Mouse (Mus musculus): Measurements from ENCODE around the gene Vps35l. TPM values are rescaled to one million over a fixed set of nuclear protein-coding genes. Genes with fewer than 3 reads are reported as not detected.

The Vps35l gene
- polyA plus RNA-seq, 1 experiment from 2014 or later: 73.7 TPM

DNA sequence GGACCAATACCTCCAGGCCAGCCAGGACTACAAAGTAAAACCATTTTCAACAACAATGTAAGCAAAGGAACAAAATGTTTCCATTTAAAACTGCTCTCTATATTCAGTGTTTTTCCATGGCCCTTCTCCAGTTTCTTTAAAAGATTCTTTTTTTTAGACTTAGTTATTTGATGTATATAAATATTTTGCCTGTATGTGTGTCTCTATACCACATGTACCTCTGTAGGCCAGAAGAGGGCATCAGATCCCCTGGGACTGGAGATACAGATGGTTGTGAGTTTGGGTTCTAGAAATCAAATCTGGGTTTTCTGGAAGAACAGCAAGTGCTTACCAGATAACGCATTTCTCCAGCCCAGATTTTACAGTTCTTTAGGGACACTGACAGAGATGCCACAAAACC is 1.3 kb upstream of the Vps35l start:
- Histone ChIP-seq H3K4me1 (replicated peaks) (peaks cover 9% of the 10 kb centered on the region), H3K27me3 (no peaks in the 10 kb centered on the region), H3K9me3 (no peaks in the 10 kb centered on the region), H3K36me3 (peaks cover 22% of the 10 kb centered on the region; the same call in 1 of the 2 replicates), H3K4me2 (no peak overlapping the region), H3K9ac (replicated peaks) (no peak overlapping the region), H3K4me3 (replicated peaks) (no peak overlapping the region), H3K27ac (no peak overlapping the region)
- WGBS: 81% methylated on average over 1 of the region's 1 CpGs
- ATAC-seq (ENCODE audit: insufficient number of reproducible peaks, insufficient read depth, low FRiP score, low TSS enrichment, low read depth): no peak

DNA sequence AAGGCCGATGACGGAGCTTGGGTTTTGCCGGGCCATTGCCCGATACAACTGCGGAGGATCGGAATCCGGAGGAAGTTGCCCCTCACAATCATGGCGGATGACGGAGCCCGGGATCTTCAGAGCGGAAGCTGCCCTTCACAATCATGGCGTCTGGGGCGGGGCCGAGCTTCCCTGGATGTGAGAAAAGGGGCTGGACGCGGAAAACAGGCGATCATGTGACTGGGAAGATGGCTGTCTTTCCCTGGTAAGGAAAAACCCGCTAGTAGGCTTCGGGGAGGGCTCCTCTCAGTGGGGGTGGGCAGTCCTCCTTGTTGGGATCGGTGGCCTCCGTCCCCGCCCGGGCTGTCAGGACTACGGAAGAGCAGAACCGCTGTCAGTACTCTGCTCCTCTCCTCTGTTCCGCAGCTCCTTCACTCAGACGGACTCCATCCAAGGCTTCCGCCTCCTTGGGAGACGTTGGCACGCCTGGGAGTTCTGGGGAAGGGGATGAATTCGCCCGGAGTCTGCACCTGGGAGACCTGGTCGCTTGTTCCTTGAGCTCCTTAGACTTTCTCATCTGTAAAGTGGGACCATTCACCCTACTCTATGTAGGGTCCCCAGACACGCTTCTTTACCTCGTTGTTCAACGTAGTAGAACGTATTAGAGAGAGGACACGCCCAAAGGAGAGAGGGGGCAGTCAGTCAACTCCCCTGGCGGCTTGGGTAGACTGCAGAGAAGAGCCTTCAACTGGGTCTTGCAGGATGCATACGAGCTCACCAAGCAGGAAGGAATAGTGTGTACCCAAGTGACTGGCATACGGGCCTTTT is 709 bp downstream of the Vps35l start:
- Histone ChIP-seq H3K4me1 (replicated peaks) (peaks cover 9% of the 10 kb centered on the region), H3K9ac (replicated peaks) (peak overlapping the region; percentile 73), H3K4me2 (peak overlapping the region; percentile 81), H3K27ac (no peak overlapping the region), H3K36me3 (peaks cover 26% of the 10 kb centered on the region), H3K9me3 (no peaks in the 10 kb centered on the region), H3K27me3 (no peaks in the 10 kb centered on the region), H3K4me3 (replicated peaks) (peak overlapping the region; percentile 72)
- ATAC-seq (ENCODE audit: insufficient number of reproducible peaks, insufficient read depth, low FRiP score, low TSS enrichment, low read depth): peak; percentile 95
- 2% methylated on average over 41 of the region's 41 CpGs for WGBS

DNA sequence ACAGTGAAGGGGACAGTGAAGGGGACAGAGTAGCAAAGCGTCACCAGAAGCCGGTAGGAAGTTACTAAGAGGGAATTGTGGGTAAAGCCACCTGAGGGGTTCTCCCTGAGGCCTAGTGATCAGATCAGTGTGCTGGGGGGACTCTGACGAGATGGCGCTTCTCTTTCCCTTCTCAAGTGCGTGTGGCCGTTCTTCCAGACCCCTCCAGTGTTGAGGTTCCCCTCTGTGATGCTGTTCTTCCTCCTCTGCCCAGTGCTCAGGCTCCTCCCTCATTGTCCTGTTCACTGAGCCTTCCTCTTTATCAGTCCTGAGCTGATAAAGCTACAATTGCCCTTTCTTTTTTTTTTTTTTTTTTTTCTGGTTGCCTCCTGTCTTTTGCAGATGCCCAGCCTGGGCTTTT is 2.3 kb downstream of the Vps35l start:
- no peak overlapping the region for H3K4me3 ChIP-seq (replicated peaks)
- peaks cover 9% of the 10 kb centered on the region for H3K4me1 ChIP-seq (replicated peaks)
- no peak overlapping the region for H3K27ac ChIP-seq
- no peak overlapping the region for H3K9ac ChIP-seq (replicated peaks)
- 82% methylated on average over 6 of the region's 6 CpGs for WGBS
- H3K9me3 ChIP-seq: no peaks in the 10 kb centered on the region
- no peaks in the 10 kb centered on the region for H3K27me3 ChIP-seq
- H3K4me2 ChIP-seq: no peak overlapping the region
- H3K36me3 ChIP-seq: peaks cover 33% of the 10 kb centered on the region
- ATAC-seq (ENCODE audit: insufficient number of reproducible peaks, insufficient read depth, low FRiP score, low TSS enrichment, low read depth): no peak

DNA sequence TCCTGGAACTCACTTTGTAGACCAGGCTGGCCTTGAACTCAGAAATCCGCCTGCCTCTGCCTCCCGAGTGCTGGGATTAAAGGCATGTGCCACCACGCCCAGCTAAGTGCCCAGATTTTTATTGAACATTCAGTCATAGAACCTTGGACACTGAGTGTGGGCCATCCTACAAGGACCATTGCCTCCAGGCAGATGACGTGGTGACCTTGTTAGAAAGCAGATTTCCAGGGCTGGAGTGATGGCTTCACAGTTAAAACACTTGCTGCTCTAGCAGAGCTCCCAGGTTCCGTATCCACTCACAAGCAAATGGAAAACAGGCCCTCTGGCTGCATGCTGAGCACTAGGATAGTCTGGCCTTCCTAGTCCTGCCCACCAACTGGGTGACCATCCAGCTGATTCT is 4.7 kb downstream of the Vps35l start:
- ATAC-seq (ENCODE audit: insufficient number of reproducible peaks, insufficient read depth, low FRiP score, low TSS enrichment, low read depth): no peak
- Histone ChIP-seq H3K4me1 (replicated peaks) (peaks cover 9% of the 10 kb centered on the region), H3K27ac (no peak overlapping the region), H3K27me3 (no peaks in the 10 kb centered on the region), H3K9ac (replicated peaks) (no peak overlapping the region), H3K36me3 (peaks cover 57% of the 10 kb centered on the region), H3K9me3 (no peaks in the 10 kb centered on the region), H3K4me2 (no peak overlapping the region), H3K4me3 (replicated peaks) (no peak overlapping the region)
- WGBS: 88% methylated on average over 5 of the region's 5 CpGs

DNA sequence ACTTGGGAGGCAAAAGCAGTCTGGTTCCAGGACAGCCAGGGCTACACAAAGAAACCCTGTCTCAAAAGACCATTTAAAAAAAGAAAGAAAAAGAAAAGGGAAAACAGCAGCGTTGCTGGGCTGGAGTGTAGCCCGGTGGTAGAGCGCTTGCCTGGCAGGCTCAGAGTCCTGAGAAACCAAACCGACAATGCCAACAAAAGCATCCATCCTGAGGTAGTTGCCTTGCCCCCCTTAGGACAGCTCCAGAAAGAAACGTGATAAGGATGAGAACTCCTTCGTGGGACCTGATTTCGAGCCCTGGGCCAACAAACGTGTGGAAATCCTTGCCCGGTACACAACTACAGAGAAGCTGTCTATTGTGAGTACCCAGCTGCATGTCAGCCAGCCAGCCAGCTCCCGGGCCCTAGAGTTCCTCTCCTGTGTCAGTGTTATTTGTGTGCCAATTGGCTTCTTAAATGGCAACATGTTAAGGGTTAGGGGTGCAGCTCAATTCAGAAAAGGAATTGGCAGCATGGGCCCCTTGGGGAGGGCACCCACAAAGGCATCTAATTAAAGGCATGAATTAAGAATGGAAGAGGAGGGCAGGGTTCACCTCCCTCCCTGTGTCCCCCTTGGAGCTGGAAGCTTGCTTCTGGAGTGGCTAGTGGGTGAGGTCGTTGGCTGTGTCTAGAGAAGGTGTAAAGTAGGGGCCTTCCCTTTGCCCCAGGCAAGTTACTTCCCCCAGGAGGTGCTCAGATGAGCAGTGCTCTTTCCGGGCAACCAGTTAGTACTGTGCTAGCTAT is 8.1 kb downstream of the Vps35l start:
- Histone ChIP-seq H3K9ac (replicated peaks) (no peak overlapping the region), H3K27ac (no peak overlapping the region), H3K4me2 (no peak overlapping the region), H3K4me1 (replicated peaks) (no peaks in the 10 kb centered on the region), H3K27me3 (no peaks in the 10 kb centered on the region), H3K36me3 (peaks cover 89% of the 10 kb centered on the region), H3K4me3 (replicated peaks) (no peak overlapping the region), H3K9me3 (no peaks in the 10 kb centered on the region)
- 88% methylated on average over 12 of the region's 12 CpGs for WGBS
- no peak for ATAC-seq (ENCODE audit: insufficient number of reproducible peaks, insufficient read depth, low FRiP score, low TSS enrichment, low read depth)

DNA sequence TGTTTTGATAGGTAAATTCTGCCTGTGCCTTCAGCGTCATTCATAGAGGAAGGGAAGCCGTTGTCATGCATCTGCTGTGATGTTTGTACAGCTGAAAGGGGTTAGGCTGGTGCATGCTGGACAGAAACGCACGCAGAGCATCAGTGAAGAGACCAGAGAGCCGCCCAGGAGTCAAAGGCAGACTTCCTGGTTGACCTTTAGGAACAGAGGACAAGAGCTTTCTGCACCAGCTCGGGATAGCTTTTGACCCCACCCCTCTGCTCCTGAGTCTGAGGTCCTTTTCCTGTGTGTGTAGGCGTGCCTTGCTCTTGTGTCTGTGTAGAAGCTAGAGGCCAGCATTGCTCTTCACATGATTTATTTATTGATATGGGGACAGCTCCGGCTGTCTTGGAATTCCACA is 9.7 kb downstream of the Vps35l start:
- Histone ChIP-seq H3K9me3 (no peaks in the 10 kb centered on the region), H3K36me3 (peaks cover 93% of the 10 kb centered on the region)

DNA sequence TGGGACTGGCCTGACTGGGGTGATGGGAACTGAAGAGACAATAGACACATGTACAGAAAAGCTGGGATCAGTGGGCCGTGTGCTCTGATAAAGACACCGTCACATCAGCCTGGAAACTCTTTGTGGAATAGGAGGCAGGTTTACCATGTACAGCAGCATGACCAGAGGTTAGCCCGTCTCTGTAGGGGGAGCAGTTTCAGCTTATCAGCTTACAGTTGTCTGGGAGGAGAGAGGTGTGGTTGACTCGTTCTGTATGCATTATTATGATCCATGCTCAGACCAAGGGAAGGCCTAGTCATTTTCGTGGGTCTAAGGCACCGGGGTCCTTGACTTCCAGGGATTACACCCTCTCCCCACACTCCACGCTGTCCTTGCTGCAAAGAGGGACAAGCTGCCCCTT is 11.6 kb downstream of the Vps35l start:
- Histone ChIP-seq H3K4me3 (replicated peaks) (no peak overlapping the region), H3K9ac (replicated peaks) (no peak overlapping the region), H3K4me1 (replicated peaks) (no peaks in the 10 kb centered on the region), H3K4me2 (no peak overlapping the region), H3K9me3 (no peaks in the 10 kb centered on the region), H3K36me3 (peaks cover 93% of the 10 kb centered on the region), H3K27me3 (no peaks in the 10 kb centered on the region), H3K27ac (no peak overlapping the region)
- WGBS: 88% methylated on average over 7 of the region's 7 CpGs
- ATAC-seq (ENCODE audit: insufficient number of reproducible peaks, insufficient read depth, low FRiP score, low TSS enrichment, low read depth): no peak

More for the DNA sequence above, 9.7 kb downstream of the Vps35l start:
- no peak overlapping the region for H3K9ac ChIP-seq (replicated peaks)
- WGBS: 86% methylated on average over 8 of the region's 8 CpGs
- no peak for ATAC-seq (ENCODE audit: insufficient number of reproducible peaks, insufficient read depth, low FRiP score, low TSS enrichment, low read depth)
- H3K4me3 ChIP-seq (replicated peaks): no peak overlapping the region
- H3K27ac ChIP-seq: no peak overlapping the region
- no peaks in the 10 kb centered on the region for H3K27me3 ChIP-seq
- no peaks in the 10 kb centered on the region for H3K4me1 ChIP-seq (replicated peaks)
- H3K4me2 ChIP-seq: no peak overlapping the region

DNA sequence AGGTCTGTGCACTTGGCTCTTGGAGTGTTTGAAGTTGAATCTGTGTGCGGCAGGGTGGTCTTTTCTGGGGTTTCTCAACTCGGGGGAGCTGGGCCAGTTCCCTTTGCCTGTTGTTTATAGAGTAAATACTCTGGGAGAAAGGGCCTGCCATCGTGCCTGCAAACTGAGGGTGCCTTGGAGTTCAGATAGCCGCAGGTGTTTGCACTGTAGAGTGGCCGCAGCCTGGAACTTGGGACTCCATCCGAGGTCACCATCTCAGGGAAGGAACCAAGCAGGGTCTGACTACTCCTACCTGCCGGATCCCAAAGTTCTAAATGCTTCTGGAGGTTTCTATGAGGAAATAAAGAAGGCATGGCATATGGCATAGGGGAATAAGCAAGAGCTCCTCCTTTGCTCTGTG is 15.7 kb downstream of the Vps35l start:
- H3K9ac ChIP-seq (replicated peaks): no peak overlapping the region
- 86% methylated on average over 7 of the region's 7 CpGs for WGBS
- no peaks in the 10 kb centered on the region for H3K27me3 ChIP-seq
- H3K27ac ChIP-seq: no peak overlapping the region
- no peaks in the 10 kb centered on the region for H3K9me3 ChIP-seq
- no peak for ATAC-seq (ENCODE audit: insufficient number of reproducible peaks, insufficient read depth, low FRiP score, low TSS enrichment, low read depth)
- H3K4me3 ChIP-seq (replicated peaks): no peak overlapping the region
- no peak overlapping the region for H3K4me2 ChIP-seq
- H3K4me1 ChIP-seq (replicated peaks): no peaks in the 10 kb centered on the region
- H3K36me3 ChIP-seq: peaks cover 81% of the 10 kb centered on the region

DNA sequence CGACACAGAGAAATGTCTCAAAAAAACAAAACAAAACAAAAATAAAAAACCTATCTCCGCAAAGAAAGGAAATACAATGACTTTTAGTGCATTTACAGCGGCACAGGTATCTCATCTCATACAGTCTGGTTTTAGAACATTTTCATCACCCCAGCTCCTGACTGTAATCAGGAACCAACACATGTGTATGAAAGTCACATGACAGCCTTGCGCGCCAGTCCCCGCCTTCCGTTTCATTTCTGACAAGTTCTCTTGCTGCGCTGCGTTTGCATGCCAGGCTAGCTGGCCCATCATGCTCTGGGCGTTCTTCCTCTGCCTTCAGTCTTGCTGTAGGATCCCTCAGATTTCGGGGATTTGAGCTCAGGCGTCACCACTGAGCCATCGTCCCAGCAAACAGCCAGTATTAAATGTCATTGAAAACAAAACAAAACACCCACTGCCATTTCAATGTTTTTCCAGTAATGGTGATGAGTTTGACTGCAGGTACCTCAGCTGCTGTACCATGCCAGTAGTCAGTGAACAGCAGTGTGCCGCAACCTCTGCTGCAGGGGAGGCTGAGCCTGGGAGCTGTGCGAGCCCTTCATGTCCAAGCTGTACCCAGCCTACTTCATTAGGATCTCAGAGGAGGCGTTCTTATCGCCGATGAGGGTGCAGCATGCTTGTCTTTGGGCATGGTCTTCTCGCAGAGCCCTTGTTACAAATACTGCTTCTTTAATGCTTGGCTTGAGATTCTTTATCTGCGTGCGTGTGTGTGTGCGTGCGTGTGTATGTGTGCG is 16.7 kb downstream of the Vps35l start:
- H3K9me3 ChIP-seq: no peaks in the 10 kb centered on the region
- no peak overlapping the region for H3K4me2 ChIP-seq
- H3K4me1 ChIP-seq (replicated peaks): no peaks in the 10 kb centered on the region
- H3K9ac ChIP-seq (replicated peaks): no peak overlapping the region
- no peak overlapping the region for H3K27ac ChIP-seq
- peaks cover 81% of the 10 kb centered on the region for H3K36me3 ChIP-seq
- ATAC-seq (ENCODE audit: insufficient number of reproducible peaks, insufficient read depth, low FRiP score, low TSS enrichment, low read depth): no peak
- WGBS: 96% methylated on average over 24 of the region's 24 CpGs
- no peak overlapping the region for H3K4me3 ChIP-seq (replicated peaks)
- H3K27me3 ChIP-seq: no peaks in the 10 kb centered on the region

DNA sequence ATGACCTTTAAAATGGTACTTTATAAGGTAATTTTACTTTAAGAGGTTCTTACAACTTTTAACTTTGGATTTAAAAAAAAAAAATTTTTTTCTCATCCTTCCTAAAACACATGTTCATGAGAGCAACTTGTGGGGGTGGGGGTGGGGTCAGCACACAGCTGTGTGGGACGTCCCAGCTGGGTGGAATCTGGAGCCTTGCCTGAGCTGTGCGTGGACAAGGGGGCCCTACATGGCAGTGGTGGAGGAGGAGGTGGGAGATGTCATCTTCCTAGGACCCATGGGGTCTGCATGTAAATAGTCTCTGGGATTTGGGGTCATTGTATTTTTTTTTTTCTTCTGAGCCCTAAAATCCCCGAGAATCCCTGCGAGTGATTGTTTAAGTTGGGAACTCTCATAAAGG is 18.3 kb downstream of the Vps35l start:
- Histone ChIP-seq H3K9ac (replicated peaks) (no peak overlapping the region), H3K27ac (no peak overlapping the region), H3K9me3 (no peaks in the 10 kb centered on the region), H3K4me1 (replicated peaks) (no peaks in the 10 kb centered on the region), H3K27me3 (no peaks in the 10 kb centered on the region), H3K36me3 (peaks cover 80% of the 10 kb centered on the region), H3K4me3 (replicated peaks) (no peak overlapping the region), H3K4me2 (no peak overlapping the region)
- 66% methylated on average over 4 of the region's 4 CpGs for WGBS
- ATAC-seq (ENCODE audit: insufficient number of reproducible peaks, insufficient read depth, low FRiP score, low TSS enrichment, low read depth): no peak

DNA sequence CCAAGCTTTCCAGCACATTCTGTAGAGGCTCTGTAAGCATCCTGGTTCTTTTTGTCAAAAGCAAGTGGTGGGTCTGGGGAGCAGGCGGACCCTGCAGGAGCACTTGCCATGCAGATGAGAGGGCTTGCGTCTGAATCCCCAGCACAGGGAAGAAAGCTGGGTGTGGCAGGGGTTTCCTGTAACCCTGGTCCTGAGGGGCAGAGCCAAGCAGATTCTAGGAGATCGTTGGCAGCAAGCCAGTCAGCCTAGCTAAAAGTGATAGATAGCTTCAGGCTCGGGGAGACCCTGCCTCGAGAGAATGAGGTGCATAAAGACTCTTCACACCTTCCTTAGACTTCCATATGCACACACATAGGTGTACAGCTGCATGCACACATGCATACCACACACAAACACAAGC is 19.3 kb downstream of the Vps35l start:
- H3K36me3 ChIP-seq: peaks cover 83% of the 10 kb centered on the region
- no peak for ATAC-seq (ENCODE audit: insufficient number of reproducible peaks, insufficient read depth, low FRiP score, low TSS enrichment, low read depth)
- 68% methylated on average over 5 of the region's 5 CpGs for WGBS

More for the DNA sequence above, 19.3 kb downstream of the Vps35l start:
- Histone ChIP-seq H3K4me3 (replicated peaks) (no peak overlapping the region), H3K9ac (replicated peaks) (no peak overlapping the region), H3K4me1 (replicated peaks) (no peaks in the 10 kb centered on the region), H3K27ac (no peak overlapping the region), H3K4me2 (no peak overlapping the region), H3K9me3 (no peaks in the 10 kb centered on the region), H3K27me3 (no peaks in the 10 kb centered on the region)
